Mouse (Mus musculus) fat pad, adult 2 months (tissue): ENCODE results near the gene Rab11fip3.
"Not testable (repeated sequence)": the region's sequence is repeated elsewhere in the genome, so short reads cannot be mapped to it uniquely, and the experiment has no call there.

Experiments used
- DNase-seq: peaks from one replicate; pipeline ENCODE4 v3.0.0-alpha.2; 2011; ENCODE audit warnings: low read depth, low spot score; ENCODE audit errors: extremely low read depth

The Rab11fip3 gene

GRCm38 (mm10) chr17:26068831-26069739 is at the start of gene Rab11fip3:
Gene Rab11fip3, minus strand, starts transcription at chr17:26069555.
- DNase-seq, result no peak

- DNase-seq, result no peak
These were observed 47.3 kb upstream of the Rab11fip3 start for GRCm38 (mm10) chr17:26116503-26117258.

- no peak for DNase-seq
These were observed 46.7 kb upstream of the Rab11fip3 start for GRCm38 (mm10) chr17:26115956-26116487.

- no peak for DNase-seq
These were observed 46.0 kb upstream of the Rab11fip3 start for GRCm38 (mm10) chr17:26115205-26115898.

- not testable (repeated sequence) for DNase-seq
These were observed 45.1 kb upstream of the Rab11fip3 start for GRCm38 (mm10) chr17:26114461-26114860.

GRCm38 (mm10) chr17:26114061-26114460 is 44.7 kb upstream of the Rab11fip3 start:
- no peak for DNase-seq

- DNase-seq, result no peak
These were observed 44.0 kb upstream of the Rab11fip3 start, which contains the start of gene Tmem8 for GRCm38 (mm10) chr17:26113181-26113948. Gene Tmem8, plus strand, starts transcription at chr17:26113299.

- DNase-seq, result no peak
These were observed 43.4 kb upstream of the Rab11fip3 start for GRCm38 (mm10) chr17:26112751-26113150.

- no peak for DNase-seq
These were observed 42.4 kb upstream of the Rab11fip3 start for GRCm38 (mm10) chr17:26111722-26112121.

- DNase-seq, result no peak
These were observed 41.7 kb upstream of the Rab11fip3 start for GRCm38 (mm10) chr17:26111024-26111423.

GRCm38 (mm10) chr17:26110156-26110555 is 40.8 kb upstream of the Rab11fip3 start:
- DNase-seq, result no peak

GRCm38 (mm10) chr17:26105619-26106018 is 36.3 kb upstream of the Rab11fip3 start:
- DNase-seq, result no peak

GRCm38 (mm10) chr17:26101478-26101877 is 32.1 kb upstream of the Rab11fip3 start:
- no peak for DNase-seq

- DNase-seq, result no peak
These were observed 30.8 kb upstream of the Rab11fip3 start for GRCm38 (mm10) chr17:26100166-26100565.

- not testable (repeated sequence) for DNase-seq
These were observed 30.0 kb upstream of the Rab11fip3 start for GRCm38 (mm10) chr17:26099316-26099715.

GRCm38 (mm10) chr17:26098461-26098860 is 29.1 kb upstream of the Rab11fip3 start:
- no peak for DNase-seq

GRCm38 (mm10) chr17:26095121-26095740 is 25.9 kb upstream of the Rab11fip3 start, which contains the start of gene Nme4:
Gene Nme4, minus strand, starts transcription at chr17:26095602.
- DNase-seq, result no peak

GRCm38 (mm10) chr17:26094531-26095110 is 25.3 kb upstream of the Rab11fip3 start:
- no peak for DNase-seq
